In genomic region chr4:124142083-124142482, GRCm38 (mm10) we compare ENCODE assay signal across 8 mouse cellular contexts.
A peak's percentile ranks its signal among the peaks of the same experiment; 100 is the strongest.
DNase-seq lines count a peak whose midpoint lies in the region; TF ChIP-seq lines count a peak whose summit lies in the region.

No protein-coding gene starts in this region.

- TF ChIP-seq CTCF in C2C12 (IDR thresholded peaks at IDR 0.05; ENCODE audit: control insufficient read depth, insufficient read depth, insufficient read length): peak; percentile 19
- TF ChIP-seq CTCF in lung, adult 2 months (IDR thresholded peaks at IDR 0.05; ENCODE audit: insufficient read depth, low read length): peak; percentile 80

- 5% methylated on average over 5 of the region's 5 CpGs for WGBS in lung, adult 2 months

- H3K27me3 ChIP-seq in C2C12 (ENCODE audit: control insufficient read depth, insufficient read depth, insufficient read length): peaks cover 6% of the 10 kb centered on the region

- intact Hi-C loops in gastrocnemius, postnatal 36 days (cut with DNase I): loop anchor here (5.0 kb wide), 1 partner anchor 530 kb away; no protein-coding TSS in a partner anchor

- H3K4me1 ChIP-seq in lung, adult 2 months (ENCODE audit: control insufficient read depth, insufficient read depth, low read length): no peaks in the 10 kb centered on the region

- no peaks in the 10 kb centered on the region for H3K79me2 ChIP-seq in C2C12 (ENCODE audit: control insufficient read depth, insufficient read depth)

- no peaks in the 10 kb centered on the region for H3K36me3 ChIP-seq in C2C12 (ENCODE audit: control insufficient read depth, insufficient read depth)

- H3K4me3 ChIP-seq in C2C12 (ENCODE audit: insufficient read depth, poor library complexity, severe bottlenecking): no peak overlapping the region
- no peak overlapping the region for H3K4me3 ChIP-seq in lung, adult 2 months (replicated peaks; ENCODE audit: extremely low read depth, low read depth, low read length)

- TF ChIP-seq POLR2A in lung, adult 2 months (IDR thresholded peaks at IDR 0.05; ENCODE audit: borderline replicate concordance, extremely low read depth, low read depth, low read length): no peak

- no peaks in the 10 kb centered on the region for H3K79me3 ChIP-seq in C2C12 (ENCODE audit: low read depth)

- no peak overlapping the region for H3ac ChIP-seq in C2C12 (ENCODE audit: control insufficient read depth, insufficient read length, low read depth)

- DNase-seq in adrenal gland, adult 2 months: peak; percentile 70
- DNase-seq in embryo, embryonic 10 days (ENCODE audit: low spot score): peak; percentile 97
- peak; percentile 26 to 62 for DNase-seq in gastrocnemius, postnatal 36 days
- DNase-seq in kidney, postnatal 4 days: peak; percentile 93
- peak; percentile 70 for DNase-seq in lung, adult 2 months
- peak; percentile 66 for DNase-seq in retina, adult 2 months (ENCODE audit: low read depth, low spot score)
- DNase-seq in thymus, postnatal 4 days: peak; percentile 81

TF ChIP-seq in C2C12, 6 proteins besides CTCF, POLR2A, EP300 and RAD21:
- TF ChIP-seq FOSL1 (IDR thresholded peaks at IDR 0.05; ENCODE audit: insufficient read depth, low read length, poor library complexity, severe bottlenecking) (no peak), MYOD1 (IDR thresholded peaks at IDR 0.05; ENCODE audit: control insufficient read depth, insufficient read length, low read depth) (no peak), MYOG (IDR thresholded peaks at IDR 0.05; ENCODE audit: control insufficient read depth, extremely low read depth, insufficient read length) (no peak), USF1 (IDR thresholded peaks at IDR 0.05; ENCODE audit: low read depth) (no peak), CEBPB (IDR thresholded peaks at IDR 0.05; ENCODE audit: low read depth) (no peak), MAX (IDR thresholded peaks at IDR 0.05) (no peak)

Comparison
In these comparisons a context has a peak if more than half of its experiments do, and no peak if none do; other contexts are left out.
1. DNase-seq: peak in every context shown above with its lines; median percentile 97 in embryo, embryonic 10 days; 93 in kidney, postnatal 4 days; 81 in thymus, postnatal 4 days; 70 in adrenal gland, adult 2 months; 70 in lung, adult 2 months; 66 in retina, adult 2 months; 44 in gastrocnemius, postnatal 36 days.